Mouse (Mus musculus): ENCODE measurements around the gene Csgalnact2.

- TF ChIP-seq MAFK (IDR thresholded peaks at IDR 0.05; ENCODE audit: insufficient replicate concordance, low read length) (no peak), CTCF (conservative IDR thresholded peaks at IDR 0.05 in 1 of 2, IDR thresholded peaks at IDR 0.05 in 1 of 2; ENCODE audit: low read depth in 2 of 2, low read length in 2 of 2) (no peak), HCFC1 (IDR thresholded peaks at IDR 0.05; ENCODE audit: low read depth, low read length) (no peak), MYC (IDR thresholded peaks at IDR 0.05; ENCODE audit: low read depth, low read length) (no peak), GABPA (IDR thresholded peaks at IDR 0.05; ENCODE audit: insufficient replicate concordance, low read depth, low read length) (no peak), EP300 (IDR thresholded peaks at IDR 0.05; ENCODE audit: low read length) (no peak), MAX (IDR thresholded peaks at IDR 0.05; ENCODE audit: low read length) (no peak), MAZ (IDR thresholded peaks at IDR 0.05; ENCODE audit: low read depth, low read length) (no peak)
These were observed 41.1 kb upstream of the Csgalnact2 start for GRCm38 (mm10) chr6:118180085-118180423.
